12 mouse cellular contexts compared by ENCODE assay signal in genomic region chr9:94681095-94681487, GRCm38 (mm10). TPM values are rescaled to one million over a fixed set of nuclear protein-coding genes. Genes with fewer than 3 reads are reported as not detected.
A peak's percentile ranks its signal among the peaks of the same experiment; 100 is the strongest.
DNase-seq lines count a peak whose midpoint lies in the region; ATAC-seq and TF ChIP-seq lines count a peak whose summit lies in the region.
"Had no signal": no experiment of that assay in that cellular context is flagged by ENCODE, and none has a peak within 500 bp of the region (broad histone marks: within the 10 kb centered on the region; RNA-seq: fewer than 3 reads in every experiment).

No protein-coding gene starts in this region.

- no peak for TF ChIP-seq CTCF in gastrocnemius, adult 2 months (IDR thresholded peaks at IDR 0.05)
- TF ChIP-seq CTCF in liver, postnatal 0 days (IDR thresholded peaks at IDR 0.05; ENCODE audit: low read depth) = no peak

- H3K4me2 ChIP-seq in kidney, embryonic 16.5 days (replicated peaks; ENCODE audit: low read depth, low read length) = no peak overlapping the region
- no peak overlapping the region for H3K4me2 ChIP-seq in liver, postnatal 0 days (ENCODE audit: low read depth, low read length)

- H3K36me3 ChIP-seq in kidney, embryonic 16.5 days (ENCODE audit: insufficient read depth, low read length) = no peaks in the 10 kb centered on the region
- H3K36me3 ChIP-seq in liver, postnatal 0 days (replicated peaks; ENCODE audit: insufficient read depth, low read length) = no peaks in the 10 kb centered on the region

- peaks cover 12% of the 10 kb centered on the region for H3K4me1 ChIP-seq in kidney, embryonic 16.5 days (ENCODE audit: insufficient read depth, low read length)
- no peaks in the 10 kb centered on the region for H3K4me1 ChIP-seq in liver, postnatal 0 days (ENCODE audit: insufficient read depth)

- no peak for TF ChIP-seq EP300 in liver, postnatal 0 days (IDR thresholded peaks at IDR 0.05; ENCODE audit: low read depth)

- no peak for DNase-seq in kidney, adult 8-10 months
- DNase-seq in cerebellum, adult 11-12 months = peak; percentile 72
- DNase-seq in gastrocnemius, adult 2 months = peak; percentile 78
- DNase-seq in left cerebral cortex, postnatal 4 days = peak; percentile 46
- no peak for DNase-seq in liver, postnatal 0 days
- no peak for DNase-seq in thymus, postnatal 4 days

- intact Hi-C loops in gastrocnemius, adult 2 months (cut with DNase I) = no loop called here
- intact Hi-C loops in left cerebral cortex, postnatal 4 days (cut with DNase I) = no loop called here

- WGBS in kidney, embryonic 16.5 days = 27% methylated on average over 8 of the region's 8 CpGs
- 76% methylated on average over 8 of the region's 8 CpGs for WGBS in liver, postnatal 0 days (ENCODE audit: insufficient replicate concordance)

- no peaks in the 10 kb centered on the region for H3K9me3 ChIP-seq in kidney, embryonic 16.5 days (ENCODE audit: low read length)
- no peaks in the 10 kb centered on the region for H3K9me3 ChIP-seq in liver, postnatal 0 days (ENCODE audit: low read length)

- peak overlapping the region; percentile 20; the same call in 1 of the 2 replicates for H3K27ac ChIP-seq in kidney, embryonic 16.5 days (ENCODE audit: low read length)
- H3K27ac ChIP-seq in gastrocnemius, adult 2 months = peak overlapping the region; percentile 3; the same call in 1 of the 2 replicates
- H3K27ac ChIP-seq in liver, postnatal 0 days (ENCODE audit: low read depth) = no peak overlapping the region
- H3K27ac ChIP-seq: liver, embryonic 14.5 days had no signal

- ATAC-seq in kidney, embryonic 16.5 days (ENCODE audit: low FRiP score, low TSS enrichment) = peak; percentile 64; the same call in 1 of the 2 replicates
- no peak for ATAC-seq in megakaryocyte progenitor cell, adult 5-6 weeks (replicated peaks; ENCODE audit: poor library complexity)
- ATAC-seq in liver, postnatal 0 days = no peak
- ATAC-seq: intestine, postnatal 0 days had no signal

- no peaks in the 10 kb centered on the region for H3K27me3 ChIP-seq in kidney, embryonic 16.5 days (ENCODE audit: insufficient read depth, low read length)
- H3K27me3 ChIP-seq in liver, postnatal 0 days (ENCODE audit: insufficient read depth, low read length) = no peaks in the 10 kb centered on the region
- H3K27me3 ChIP-seq: CH12.LX had no signal

- H3K9ac ChIP-seq in kidney, embryonic 16.5 days (replicated peaks; ENCODE audit: low read length) = no peak overlapping the region
- no peak overlapping the region for H3K9ac ChIP-seq in liver, postnatal 0 days (replicated peaks)
- H3K9ac ChIP-seq: liver, embryonic 14.5 days had no signal

- H3K4me3 ChIP-seq in kidney, embryonic 16.5 days (ENCODE audit: low read length) = no peak overlapping the region
- peak overlapping the region; percentile 12 for H3K4me3 ChIP-seq in gastrocnemius, adult 2 months
- no peak overlapping the region for H3K4me3 ChIP-seq in liver, postnatal 0 days (ENCODE audit: low read depth, low read length)
- H3K4me3 ChIP-seq: erythroblast, embryonic 14.5 days had no signal

RNA-seq across cellular contexts. Expression of gene Slc9a9, which starts 11.4 kb away (rescaled TPM):
- 3.9 and 4.3 TPM in 2 replicates for polyA plus RNA-seq in kidney, embryonic 16.5 days (2015; fragmentation: Nextera tagmentation; extraction: Ambion mirVana)
- 1 to 10 TPM; 2.0 TPM for total RNA-seq in gastrocnemius, adult 2 months (2021)
- total RNA-seq in left cerebral cortex, postnatal 4 days (2021) = 10 to 100 TPM; 11.0 to 11.9 TPM
- total RNA-seq in megakaryocyte progenitor cell, adult 5-6 weeks (2015) = 7.2 and 8.5 TPM in 2 replicates
- total RNA-seq in megakaryocyte progenitor cell, adult 5-6 weeks (2017) = 5.9 and 11.7 TPM in 2 replicates
- polyA plus RNA-seq in liver, postnatal 0 days (2015; fragmentation: Nextera tagmentation; extraction: Ambion mirVana) = 2.3 TPM in 2 replicates
- total RNA-seq: CH12.LX had no signal

Comparison
In these comparisons a context has a peak if more than half of its experiments do, and no peak if none do; other contexts are left out.
1. DNase-seq: peak in cerebellum, adult 11-12 months (single experiment), gastrocnemius, adult 2 months (single experiment) and left cerebral cortex, postnatal 4 days (single experiment); none in kidney, adult 8-10 months (0 of 2), liver, postnatal 0 days (single experiment) and thymus, postnatal 4 days (single experiment).